Mouse (Mus musculus) lung, adult 2 months (tissue): ENCODE measurements around the gene Olfr522. TPM values are rescaled to one million over a fixed set of nuclear protein-coding genes. Genes with fewer than 3 reads are reported as not detected.

Experiments
- DNase-seq: peaks from one replicate; pipeline ENCODE4 v3.0.0; 2022
- H3K4me1 ChIP-seq: fragments of 200-500 bp; 2 replicates; pipeline ENCODE4 v1.6.1; 2011; ENCODE audit warnings: low read length; ENCODE audit not compliant: control insufficient read depth, insufficient read depth
- H3K4me3 ChIP-seq: fragments of 200-500 bp; replicated peaks from 2 replicates; pipeline ENCODE3; 2011; ENCODE audit warnings: low read depth, mild to moderate bottlenecking, control low read depth, low read length; ENCODE audit errors: extremely low read depth
- CTCF ChIP-seq: fragments of 200-500 bp; IDR thresholded peaks from 2 replicates; pipeline ENCODE4 v1.5.1; 2011; ENCODE audit warnings: mild to moderate bottlenecking, low read length, control low read depth; ENCODE audit not compliant: insufficient read depth
- POLR2A ChIP-seq: fragments of 200-500 bp; IDR thresholded peaks from 2 replicates; pipeline ENCODE4 v1.6.1; 2011; ENCODE audit warnings: low read depth, mild to moderate bottlenecking, control low read depth, low read length, borderline replicate concordance; ENCODE audit errors: extremely low read depth
- WGBS: fragments of 180-500 bp; shearing (Covaris S2); methylation state at CpG from one replicate; pipeline ENCODE4 v1.1.7; 2018; 5-methylcytosine and 5-hydroxymethylcytosine counted together
- polyA plus RNA-seq: library from polyadenylated mRNA; depleted of rRNA; stranded (reverse); fragments of >200 nt; gene quantifications from 2 replicates; pipeline ENCODE4 v1.2.3, GENCODE M21; 2012

Gene Olfr522
- polyA plus RNA-seq, 1 experiment: not detected

DNA sequence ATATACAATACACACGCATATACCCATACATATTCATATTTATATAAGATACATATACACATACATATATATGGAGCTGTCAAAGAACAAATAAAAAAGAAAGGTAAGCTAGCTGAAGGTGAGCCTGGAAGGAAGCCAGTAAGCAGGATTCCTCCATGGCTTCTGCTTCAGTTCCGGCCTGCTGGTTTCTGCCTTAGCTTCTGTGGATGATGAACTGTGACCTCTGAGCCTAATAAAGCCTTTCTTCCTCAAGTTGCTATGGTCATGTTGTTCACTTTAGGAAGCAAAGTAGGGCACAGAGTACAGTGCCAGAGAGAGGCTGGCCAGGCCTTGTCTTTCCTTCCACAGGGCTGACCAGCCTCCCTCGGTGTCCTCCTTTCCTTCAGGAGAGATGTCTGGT is 6.3 kb upstream of the Olfr522 start:
- DNase-seq: no peak
- TF ChIP-seq CTCF: no peak
- no peak for TF ChIP-seq POLR2A
- WGBS: 92% methylated on average over 3 of the region's 3 CpGs
- no peaks in the 10 kb centered on the region for H3K4me1 ChIP-seq
- no peak overlapping the region for H3K4me3 ChIP-seq

DNA sequence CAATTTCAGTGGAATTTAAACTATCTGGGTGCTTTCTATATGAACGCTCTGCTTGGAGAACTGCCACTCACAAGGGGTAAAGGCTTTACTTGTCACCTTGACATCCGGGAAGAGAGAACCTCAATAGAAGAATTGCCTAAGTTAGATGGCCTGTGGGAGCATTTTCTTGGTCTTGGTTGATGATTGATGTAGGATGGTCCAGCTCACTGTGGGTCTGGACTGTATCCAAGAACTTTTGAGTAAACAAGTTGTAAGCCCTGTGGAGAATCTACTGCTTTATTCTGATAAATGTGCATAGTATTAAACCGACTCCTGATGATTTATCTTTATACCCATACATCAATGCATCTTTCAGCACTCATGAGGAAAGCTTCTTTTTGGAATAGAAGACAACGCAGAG is 4.8 kb upstream of the Olfr522 start:
- no peak for DNase-seq
- TF ChIP-seq POLR2A (no peak), CTCF (no peak)
- Histone ChIP-seq H3K4me3 (no peak overlapping the region), H3K4me1 (no peaks in the 10 kb centered on the region)
- WGBS: 64% methylated on average over 4 of the region's 4 CpGs

DNA sequence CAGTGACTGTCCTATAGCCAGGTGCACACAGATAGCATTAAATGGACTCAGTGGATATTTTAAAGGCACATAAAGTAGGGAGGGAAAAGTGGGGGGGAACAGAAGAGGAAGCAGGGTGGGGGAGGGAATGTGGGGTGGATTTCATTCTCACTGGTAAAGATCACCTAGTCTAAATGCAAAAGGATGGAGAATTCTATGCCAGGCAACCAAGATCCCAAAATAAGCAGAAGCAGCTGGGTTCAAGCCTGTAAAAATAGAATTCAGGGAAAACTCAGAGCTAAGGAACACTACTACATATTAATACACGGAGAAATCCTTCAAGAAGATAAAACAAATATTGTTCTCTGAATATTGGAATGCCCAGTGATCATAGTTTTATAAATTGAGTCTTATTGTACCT is 3.4 kb upstream of the Olfr522 start:
- no peak for DNase-seq
- no peak overlapping the region for H3K4me3 ChIP-seq
- 61% methylated on average over 1 of the region's 1 CpGs for WGBS
- no peaks in the 10 kb centered on the region for H3K4me1 ChIP-seq
- TF ChIP-seq POLR2A (no peak), CTCF (no peak)

DNA sequence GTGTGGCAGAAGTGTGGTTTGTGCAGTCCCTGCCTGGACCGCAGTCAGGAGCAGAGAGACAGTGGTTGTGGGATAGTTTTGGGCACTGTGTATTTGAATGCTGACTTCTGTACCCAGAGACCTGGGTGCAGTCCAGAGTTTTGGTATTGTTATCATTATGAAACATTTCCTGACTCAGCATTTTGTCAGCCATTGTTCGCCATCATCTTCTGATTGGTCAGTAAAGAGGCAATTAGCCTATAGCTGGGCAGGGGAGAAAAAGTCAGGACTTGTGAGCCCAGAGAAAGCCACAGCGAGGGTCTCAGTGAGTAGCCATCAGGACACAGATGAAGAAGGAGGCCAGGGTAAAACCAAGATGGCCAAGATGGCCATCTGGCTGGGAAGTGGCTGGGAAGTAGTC is 4.2 kb downstream of the Olfr522 start:
- WGBS: 77% methylated on average over 3 of the region's 3 CpGs
- no peak for DNase-seq
- no peaks in the 10 kb centered on the region for H3K4me1 ChIP-seq
- no peak overlapping the region for H3K4me3 ChIP-seq
- TF ChIP-seq POLR2A: no peak
- TF ChIP-seq CTCF: no peak

DNA sequence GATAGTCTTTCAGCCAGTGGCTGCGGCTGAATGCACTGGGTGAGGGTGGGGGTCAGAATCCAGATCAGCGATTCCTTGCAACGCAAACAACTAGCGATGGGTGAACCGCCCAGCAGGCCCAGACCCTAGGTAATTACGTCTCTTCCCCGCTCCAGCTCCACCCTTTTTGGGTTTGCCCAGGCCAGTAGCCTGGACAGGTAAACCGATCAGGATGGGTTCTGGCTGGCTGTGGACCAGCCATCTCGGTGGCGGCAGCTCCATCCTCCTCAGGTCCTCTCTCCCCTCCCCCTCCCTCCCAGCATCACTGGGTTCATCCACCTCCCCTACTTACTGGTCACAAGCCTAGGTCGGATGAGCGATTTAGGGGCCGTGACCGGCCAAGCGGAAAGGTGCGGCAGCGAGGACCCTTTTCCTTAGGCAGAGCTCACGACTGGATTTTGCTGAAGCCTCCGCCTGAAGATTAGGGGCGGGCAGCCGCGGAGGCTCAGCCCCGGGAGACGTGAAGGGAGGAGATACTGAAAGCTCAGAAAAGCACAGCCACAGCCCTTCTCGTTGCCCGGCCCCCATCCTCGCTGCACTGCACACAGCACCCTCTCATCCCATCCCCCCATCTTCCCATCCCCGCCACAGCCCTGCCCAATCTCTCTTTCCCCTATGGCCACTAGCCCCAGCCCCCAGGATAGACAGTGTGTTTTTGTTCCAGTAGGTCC is 10.2 kb downstream of the Olfr522 start, which contains the start of gene Sprn:
Gene Sprn, minus strand, starts transcription at position 660 of the 710 bp plus-strand sequence.
- no peak for TF ChIP-seq POLR2A
- TF ChIP-seq CTCF: no peak
- H3K4me3 ChIP-seq: no peak within 1 kb of the TSS
- H3K4me1 ChIP-seq: no peaks in the 10 kb centered on the region
- 8% methylated on average over 28 of the region's 28 CpGs for WGBS
- DNase-seq: no peak

DNA sequence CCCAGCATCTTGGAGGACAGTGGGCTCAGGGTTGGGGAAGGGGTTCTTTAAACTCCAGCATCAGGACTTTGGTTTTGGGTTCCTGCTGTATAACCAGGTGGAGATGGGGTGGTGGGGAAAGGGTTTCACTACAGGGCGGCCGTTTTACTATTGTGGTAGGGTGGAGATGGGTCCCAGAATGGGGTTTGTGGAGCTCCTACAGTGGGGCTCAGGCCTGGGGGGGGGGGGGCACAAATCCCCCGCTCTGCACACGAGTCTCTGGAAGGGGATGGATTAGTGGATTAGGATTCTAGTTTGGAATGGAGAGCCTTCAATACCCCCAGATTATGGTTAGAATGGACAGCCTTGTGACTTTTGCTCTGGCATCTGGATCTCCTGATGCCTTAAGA is 10.7 kb downstream of the Olfr522 start:
- no peaks in the 10 kb centered on the region for H3K4me1 ChIP-seq
- no peak for TF ChIP-seq POLR2A
- H3K4me3 ChIP-seq: no peak overlapping the region
- no peak for DNase-seq
- 22% methylated on average over 4 of the region's 4 CpGs for WGBS

DNA sequence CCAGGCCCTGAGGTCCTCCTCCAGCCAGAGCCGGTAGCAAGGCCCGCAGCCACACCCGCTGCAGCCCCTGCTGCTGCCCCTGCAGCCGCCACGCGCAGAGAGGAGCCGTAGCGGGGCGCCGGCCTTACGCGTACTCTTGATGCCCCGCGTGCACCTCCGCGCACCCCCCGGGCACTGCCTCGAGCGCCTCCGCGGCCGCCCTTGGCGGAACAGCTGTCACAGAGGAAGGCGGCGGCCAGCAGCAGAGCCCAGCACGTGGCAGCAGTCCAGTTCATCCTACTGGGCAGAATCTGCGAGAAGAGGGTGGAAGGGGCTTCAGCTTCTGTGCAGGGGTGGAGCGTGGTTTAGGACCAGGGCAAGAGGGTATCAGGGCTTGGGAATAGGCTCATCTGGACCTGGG is 11.2 kb downstream of the Olfr522 start:
- no peak for TF ChIP-seq POLR2A
- no peak for TF ChIP-seq CTCF
- H3K4me1 ChIP-seq: no peaks in the 10 kb centered on the region
- 5% methylated on average over 28 of the region's 28 CpGs for WGBS
- H3K4me3 ChIP-seq: no peak overlapping the region
- DNase-seq: no peak

DNA sequence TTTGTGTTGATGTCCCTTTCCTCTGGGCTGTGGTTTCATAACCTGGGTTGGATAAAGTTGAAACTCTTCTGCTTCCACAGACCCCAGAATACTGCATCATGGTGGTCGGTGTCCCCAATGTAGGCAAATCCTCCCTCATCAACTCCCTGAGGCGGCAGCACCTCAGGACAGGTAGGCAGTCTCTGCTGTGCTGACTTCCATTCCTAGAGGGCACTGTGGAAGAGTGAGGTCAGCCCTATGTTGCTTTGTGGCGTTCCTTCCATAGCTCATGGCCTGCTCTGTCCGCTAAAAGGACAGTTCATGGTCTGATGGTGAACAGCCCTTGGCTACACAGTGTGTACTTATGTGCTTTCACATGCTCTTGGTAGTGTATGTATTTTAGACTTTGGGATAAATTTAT is 20.0 kb downstream of the Olfr522 start:
- no peak for DNase-seq
- Histone ChIP-seq H3K4me3 (no peak overlapping the region), H3K4me1 (no peaks in the 10 kb centered on the region)
- TF ChIP-seq CTCF (no peak), POLR2A (no peak)
- WGBS: 87% methylated on average over 4 of the region's 4 CpGs

DNA sequence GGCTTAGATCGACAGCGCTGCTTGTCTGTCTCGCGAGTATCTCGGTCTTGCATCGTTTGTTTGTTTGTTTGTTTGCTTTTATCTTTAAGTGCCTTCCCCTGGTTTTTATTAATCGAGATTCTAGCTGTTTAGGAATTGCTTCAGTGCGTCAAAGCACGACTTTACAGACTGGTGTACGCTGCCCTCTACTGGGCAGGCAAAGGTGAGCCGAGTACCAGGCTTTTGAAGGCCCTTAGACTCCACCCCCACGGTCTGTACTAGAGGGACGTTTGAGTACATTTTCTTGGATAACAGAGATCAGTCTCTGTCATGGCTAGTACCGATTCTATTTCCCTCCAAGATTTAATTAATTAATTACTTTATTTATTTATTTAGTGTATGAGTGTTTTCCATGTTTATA is 23.2 kb downstream of the Olfr522 start:
- 2% methylated on average over 14 of the region's 14 CpGs for WGBS
- H3K4me3 ChIP-seq: no peak overlapping the region
- H3K4me1 ChIP-seq: peaks cover 5% of the 10 kb centered on the region; the same call in 1 of the 2 replicates
- TF ChIP-seq POLR2A (no peak), CTCF (peak; percentile 92)
- DNase-seq: peak; percentile 54

DNA sequence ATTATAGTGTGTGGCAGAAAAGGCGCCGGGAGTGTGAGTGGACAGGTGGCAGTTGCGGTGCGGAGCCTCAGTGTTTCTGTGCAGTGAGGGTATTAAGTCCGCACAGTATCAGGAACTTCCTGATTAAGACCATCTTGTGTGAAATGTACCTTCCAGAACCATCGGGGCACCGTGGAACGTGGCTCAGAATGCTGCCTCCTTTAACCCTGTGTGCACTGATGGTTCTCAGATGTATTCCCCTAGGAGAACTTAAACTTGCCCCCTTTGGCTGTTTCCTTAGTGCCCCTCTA is 26.6 kb downstream of the Olfr522 start:
- TF ChIP-seq CTCF (no peak), POLR2A (no peak)
- WGBS: under 1% methylated on average over 8 of the region's 8 CpGs
- H3K4me1 ChIP-seq: peaks cover 5% of the 10 kb centered on the region; the same call in 1 of the 2 replicates
- peak overlapping the region; percentile 99 for H3K4me3 ChIP-seq
- DNase-seq: no peak
